10 mouse cellular contexts compared by ENCODE assay signal in the genomic region with DNA sequence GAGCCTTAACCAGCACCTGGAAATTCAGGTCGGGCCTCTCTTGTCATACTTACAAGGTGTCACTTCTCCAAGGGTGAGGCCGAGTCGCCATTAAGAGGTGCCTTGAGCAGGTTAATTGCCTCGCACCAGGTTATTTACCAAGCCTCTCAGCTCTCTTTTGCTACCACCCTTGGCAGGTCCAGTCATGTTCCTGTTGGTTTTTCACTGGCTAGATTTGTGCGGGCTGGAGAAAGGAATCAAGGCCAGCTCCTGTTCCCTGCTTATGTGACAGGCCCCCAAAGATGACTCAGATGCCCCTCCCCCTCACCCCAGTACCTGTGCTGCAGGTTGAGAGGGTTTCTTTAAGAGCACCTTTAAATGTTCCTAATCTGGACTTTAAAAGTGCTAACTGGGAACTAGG. TPM values are rescaled to one million over a fixed set of nuclear protein-coding genes. Genes with fewer than 3 reads are reported as not detected.
A peak's percentile ranks its signal among the peaks of the same experiment; 100 is the strongest.
DNase-seq lines count a peak whose midpoint lies in the region; ATAC-seq lines count a peak whose summit lies in the region.
"Had no signal": no experiment of that assay in that cellular context is flagged by ENCODE, and none has a peak within 500 bp of the region (broad histone marks: within the 10 kb centered on the region; RNA-seq: fewer than 3 reads in every experiment).

No protein-coding gene starts in this region.

- no peaks in the 10 kb centered on the region for H3K36me3 ChIP-seq in embryonic facial prominence, embryonic 13.5 days
- H3K36me3 ChIP-seq in intestine, embryonic 15.5 days, result no peaks in the 10 kb centered on the region
- H3K36me3 ChIP-seq in hindbrain, embryonic 10.5 days, result no peaks in the 10 kb centered on the region
- H3K36me3 ChIP-seq: liver, embryonic 12.5 days; neural tube, embryonic 13.5 days had no signal

- no peaks in the 10 kb centered on the region for H3K27me3 ChIP-seq in embryonic facial prominence, embryonic 13.5 days
- H3K27me3 ChIP-seq in intestine, embryonic 15.5 days (replicated peaks), result no peaks in the 10 kb centered on the region
- H3K27me3 ChIP-seq in hindbrain, embryonic 10.5 days (ENCODE audit: insufficient read depth, poor library complexity, severe bottlenecking), result no peaks in the 10 kb centered on the region
- H3K27me3 ChIP-seq: neural tube, embryonic 13.5 days had no signal

- peaks cover 18% of the 10 kb centered on the region for H3K4me1 ChIP-seq in embryonic facial prominence, embryonic 13.5 days
- H3K4me1 ChIP-seq in intestine, embryonic 15.5 days (replicated peaks), result peaks cover 9% of the 10 kb centered on the region
- no peaks in the 10 kb centered on the region for H3K4me1 ChIP-seq in hindbrain, embryonic 10.5 days (replicated peaks)
- H3K4me1 ChIP-seq: liver, embryonic 12.5 days; neural tube, embryonic 13.5 days had no signal

- H3K4me2 ChIP-seq in embryonic facial prominence, embryonic 13.5 days, result no peak overlapping the region
- H3K4me2 ChIP-seq in intestine, embryonic 15.5 days (replicated peaks), result no peak overlapping the region
- H3K4me2 ChIP-seq: heart, embryonic 11.5 days; liver, embryonic 12.5 days; neural tube, embryonic 13.5 days had no signal

- ATAC-seq in embryonic facial prominence, embryonic 13.5 days (ENCODE audit: insufficient number of reproducible peaks, insufficient read depth, low FRiP score, low TSS enrichment, low read depth), result no peak; the same call in 1 of the 2 replicates
- no peak for ATAC-seq in intestine, embryonic 15.5 days
- ATAC-seq: liver, embryonic 12.5 days had no signal

- peak overlapping the region; percentile 64 for H3K27ac ChIP-seq in embryonic facial prominence, embryonic 13.5 days
- H3K27ac ChIP-seq in intestine, embryonic 15.5 days, result peak overlapping the region; percentile 45; the same call in 1 of the 2 replicates
- no peak overlapping the region for H3K27ac ChIP-seq in hindbrain, embryonic 10.5 days
- H3K27ac ChIP-seq: liver, embryonic 12.5 days; neural tube, embryonic 13.5 days had no signal

- peak; percentile 8 for DNase-seq in lung, postnatal 10 days
- DNase-seq in urinary bladder, adult 2 months (ENCODE audit: low spot score), result peak; percentile 31
- no peak for DNase-seq in neural tube, embryonic 10.5 days (ENCODE audit: extremely low spot score, low spot score)
- DNase-seq in hindbrain, embryonic 10.5 days (ENCODE audit: low spot score), result no peak
- DNase-seq in layer of hippocampus, adult 9-11 months, result no peak

- H3K9me3 ChIP-seq in embryonic facial prominence, embryonic 13.5 days, result no peaks in the 10 kb centered on the region
- no peaks in the 10 kb centered on the region for H3K9me3 ChIP-seq in intestine, embryonic 15.5 days
- no peaks in the 10 kb centered on the region for H3K9me3 ChIP-seq in hindbrain, embryonic 10.5 days
- H3K9me3 ChIP-seq: liver, embryonic 12.5 days; neural tube, embryonic 13.5 days had no signal

- WGBS in embryonic facial prominence, embryonic 13.5 days, result 68% methylated on average over 5 of the region's 5 CpGs
- 55% methylated on average over 5 of the region's 5 CpGs for WGBS in intestine, embryonic 15.5 days
- WGBS in hindbrain, embryonic 10.5 days, result 78% methylated on average over 5 of the region's 5 CpGs

- no peak overlapping the region for H3K4me3 ChIP-seq in embryonic facial prominence, embryonic 13.5 days
- H3K4me3 ChIP-seq in intestine, embryonic 15.5 days (replicated peaks), result no peak overlapping the region
- H3K4me3 ChIP-seq in hindbrain, embryonic 10.5 days, result no peak overlapping the region
- H3K4me3 ChIP-seq: liver, embryonic 12.5 days; neural tube, embryonic 13.5 days had no signal

- H3K9ac ChIP-seq in embryonic facial prominence, embryonic 13.5 days, result no peak overlapping the region
- no peak overlapping the region for H3K9ac ChIP-seq in intestine, embryonic 15.5 days
- H3K9ac ChIP-seq: liver, embryonic 12.5 days; neural tube, embryonic 13.5 days had no signal

RNA-seq across cellular contexts. Expression of gene Tango6, which starts 36.1 kb away (rescaled TPM):
- polyA plus RNA-seq in embryonic facial prominence, embryonic 13.5 days (2015; fragmentation: Nextera tagmentation; extraction: Ambion mirVana), result 11.3 and 11.5 TPM in 2 replicates
- 8.3 and 9.1 TPM in 2 replicates for polyA plus RNA-seq in intestine, embryonic 15.5 days (2015; fragmentation: Nextera tagmentation; extraction: Ambion mirVana)
- polyA plus RNA-seq in urinary bladder, adult 2 months (2012; rRNA removed), result 4.4 and 5.0 TPM in 2 replicates
- 12.9 and 13.5 TPM in 2 replicates for polyA plus RNA-seq in hindbrain, embryonic 10.5 days (2016; fragmentation: Nextera tagmentation; extraction: Ambion mirVana)

RNA-seq across cellular contexts. Expression of gene Cdh1, which starts 43.6 kb away (rescaled TPM):
- polyA plus RNA-seq in embryonic facial prominence, embryonic 13.5 days (2015; fragmentation: Nextera tagmentation; extraction: Ambion mirVana), result 37.9 and 44.5 TPM in 2 replicates
- polyA plus RNA-seq in intestine, embryonic 15.5 days (2015; fragmentation: Nextera tagmentation; extraction: Ambion mirVana), result 152 and 158 TPM in 2 replicates
- polyA plus RNA-seq in urinary bladder, adult 2 months (2012; rRNA removed), result 81.3 and 96.0 TPM in 2 replicates
- polyA plus RNA-seq in hindbrain, embryonic 10.5 days (2016; fragmentation: Nextera tagmentation; extraction: Ambion mirVana), result 9.0 and 10.5 TPM in 2 replicates

Comparison
In these comparisons a context has a peak if more than half of its experiments do, and no peak if none do; other contexts are left out.
1. DNase-seq: peak in lung, postnatal 10 days (single experiment) and urinary bladder, adult 2 months (single experiment); none in neural tube, embryonic 10.5 days (single experiment), hindbrain, embryonic 10.5 days (single experiment) and layer of hippocampus, adult 9-11 months (single experiment).